Mouse (Mus musculus) cortical plate, adult 2 months (tissue): ENCODE results near the gene Slc35e3. TPM values are rescaled to one million over a fixed set of nuclear protein-coding genes. Genes with fewer than 3 reads are reported as not detected.
"Not testable (repeated sequence)": the region's sequence is repeated elsewhere in the genome, so short reads cannot be mapped to it uniquely, and the experiment has no call there.

Source experiments
- H3K27ac ChIP-seq: fragments of 200-500 bp; 2 replicates; pipeline ENCODE4 v1.5.1; 2012; ENCODE audit warnings: low read length, control low read depth, inconsistent platforms; ENCODE audit not compliant: insufficient read depth
- H3K4me1 ChIP-seq: fragments of 200-500 bp; 2 replicates; pipeline ENCODE4 v1.6.1; 2011; ENCODE audit warnings: low read length; ENCODE audit not compliant: control insufficient read depth, insufficient read depth
- H3K4me3 ChIP-seq: fragments of 200-500 bp; 2 replicates; pipeline ENCODE4 v1.5.1; 2011; ENCODE audit warnings: mild to moderate bottlenecking, low read length, control low read depth; ENCODE audit not compliant: insufficient read depth
- CTCF ChIP-seq: fragments of 200-500 bp; IDR thresholded peaks from 2 replicates; pipeline ENCODE4 v1.5.1; 2011; ENCODE audit warnings: mild to moderate bottlenecking, control low read depth, low read length; ENCODE audit not compliant: insufficient read depth; ENCODE audit errors: extremely low read depth
- POLR2A ChIP-seq: fragments of 200-500 bp; IDR thresholded peaks from 2 replicates; pipeline ENCODE4 v1.6.1; 2011; ENCODE audit warnings: mild to moderate bottlenecking, low read length, control low read depth; ENCODE audit not compliant: insufficient read depth; ENCODE audit errors: extremely low read depth
- polyA plus RNA-seq: library from polyadenylated mRNA; depleted of rRNA; stranded (reverse); fragments of >200 nt; gene quantifications from 2 replicates; pipeline ENCODE4 v1.2.3, GENCODE M21; 2012

The Slc35e3 gene
- polyA plus RNA-seq, 1 experiment = 20.0 TPM

GRCm38 (mm10) chr10:117741698-117742475, 4.3 kb downstream of the Slc35e3 start:
- no peak overlapping the region for H3K4me3 ChIP-seq

DNA sequence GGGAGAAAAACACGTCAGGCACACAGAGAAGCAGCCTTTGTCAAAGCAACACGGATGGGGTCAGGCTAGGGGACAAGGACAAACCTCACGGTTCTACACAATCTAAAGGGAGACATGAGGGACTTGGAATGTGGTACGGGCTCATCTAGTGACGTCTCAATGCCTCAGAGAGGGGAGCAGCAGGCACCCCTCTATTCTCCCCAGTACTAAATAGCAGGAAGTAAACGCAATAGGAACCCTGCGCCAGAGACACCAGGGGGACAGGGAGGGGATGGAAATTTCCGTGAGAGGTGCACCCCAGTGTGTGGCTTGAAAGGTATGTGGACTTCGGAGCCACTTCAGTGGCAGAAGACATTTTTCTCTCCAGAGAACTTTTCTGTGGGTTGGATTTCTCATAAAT, 5.2 kb downstream of the Slc35e3 start:
- TF ChIP-seq POLR2A (no peak), CTCF (no peak)
- Histone ChIP-seq H3K27ac (no peak overlapping the region), H3K4me3 (no peak overlapping the region), H3K4me1 (0 out of 2 replicates have a peak, but pooled peaks cover 1% of the 10 kb centered on the region)

More at GRCm38 (mm10) chr10:117741698-117742475, 4.3 kb downstream of the Slc35e3 start:
- Histone ChIP-seq H3K27ac (no peak overlapping the region), H3K4me1 (0 out of 2 replicates have a peak, but pooled peaks cover 1% of the 10 kb centered on the region)
- TF ChIP-seq POLR2A (no peak), CTCF (no peak)

- Histone ChIP-seq H3K4me3 (no peak overlapping the region), H3K27ac (no peak overlapping the region), H3K4me1 (0 out of 2 replicates have a peak, but pooled peaks cover 1% of the 10 kb centered on the region)
- TF ChIP-seq CTCF = no peak
- no peak for TF ChIP-seq POLR2A
Observed at GRCm38 (mm10) chr10:117740171-117740570, 6.0 kb downstream of the Slc35e3 start.

GRCm38 (mm10) chr10:117739648-117739948, 6.6 kb downstream of the Slc35e3 start:
- H3K4me1 ChIP-seq = 0 out of 2 replicates have a peak, but pooled peaks cover 1% of the 10 kb centered on the region
- no peak for TF ChIP-seq POLR2A
- no peak for TF ChIP-seq CTCF
- no peak overlapping the region for H3K27ac ChIP-seq
- H3K4me3 ChIP-seq = no peak overlapping the region

- Histone ChIP-seq H3K4me3 (no peak overlapping the region), H3K4me1 (0 out of 2 replicates have a peak, but pooled peaks cover 1% of the 10 kb centered on the region), H3K27ac (no peak overlapping the region)
- TF ChIP-seq POLR2A (no peak), CTCF (no peak)
Observed at GRCm38 (mm10) chr10:117738928-117739647, 7.1 kb downstream of the Slc35e3 start.

- TF ChIP-seq POLR2A = no peak
- TF ChIP-seq CTCF = no peak
- no peaks in the 10 kb centered on the region for H3K4me1 ChIP-seq
- H3K27ac ChIP-seq = no peak overlapping the region
- H3K4me3 ChIP-seq = no peak overlapping the region
Observed at GRCm38 (mm10) chr10:117738140-117738921, 7.8 kb downstream of the Slc35e3 start.

GRCm38 (mm10) chr10:117737498-117737897, 8.7 kb downstream of the Slc35e3 start:
- H3K4me3 ChIP-seq, H3K4me1 ChIP-seq, H3K27ac ChIP-seq: not testable (repeated sequence)

DNA sequence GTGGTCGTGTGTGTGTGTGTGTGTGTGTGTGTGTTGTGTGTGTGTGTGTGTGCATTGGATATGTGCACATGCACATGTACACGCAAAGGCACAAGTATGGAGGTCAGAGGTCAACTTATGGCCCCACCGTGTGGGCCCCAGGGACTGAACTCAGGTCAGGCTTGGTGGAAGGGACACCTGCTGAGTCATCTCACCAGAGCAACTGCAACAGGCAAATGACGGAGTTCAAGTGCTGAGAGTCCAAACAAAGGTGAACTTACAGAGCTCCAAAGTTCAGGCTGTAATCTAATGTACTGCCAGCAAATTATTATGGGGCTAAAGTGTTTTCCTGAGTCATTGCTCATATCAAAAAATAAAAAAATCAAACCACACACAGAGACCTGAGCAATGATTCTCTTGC, 9.1 kb downstream of the Slc35e3 start:
- H3K4me1 ChIP-seq = no peaks in the 10 kb centered on the region
- TF ChIP-seq POLR2A (no peak), CTCF (no peak)
- no peak overlapping the region for H3K27ac ChIP-seq
- no peak overlapping the region for H3K4me3 ChIP-seq

- H3K27ac ChIP-seq = no peak overlapping the region
- H3K4me1 ChIP-seq = no peaks in the 10 kb centered on the region
- no peak overlapping the region for H3K4me3 ChIP-seq
- TF ChIP-seq POLR2A (no peak), CTCF (no peak)
Observed at GRCm38 (mm10) chr10:117736573-117736972, 9.6 kb downstream of the Slc35e3 start.

DNA sequence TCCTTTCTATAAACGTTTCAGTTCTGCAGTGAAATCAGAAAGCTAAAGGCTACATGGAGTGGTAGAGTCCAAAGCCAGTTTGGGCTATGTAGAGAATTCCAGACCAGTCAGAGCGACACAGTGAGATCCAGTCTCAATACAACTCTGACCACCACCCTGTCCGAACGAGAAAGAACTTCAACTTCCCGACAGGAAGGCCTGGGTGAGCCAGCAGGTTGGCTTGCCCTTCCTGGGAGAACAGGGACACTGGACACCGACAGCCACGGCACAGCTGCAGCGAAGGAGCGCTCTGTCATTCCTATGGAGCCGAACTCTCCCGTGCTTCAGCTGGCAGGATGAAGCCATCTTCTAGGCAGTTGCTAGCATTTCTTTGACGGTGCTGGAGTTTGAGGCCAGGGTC, 10.8 kb downstream of the Slc35e3 start:
- H3K4me3 ChIP-seq, H3K4me1 ChIP-seq, H3K27ac ChIP-seq: not testable (repeated sequence)

DNA sequence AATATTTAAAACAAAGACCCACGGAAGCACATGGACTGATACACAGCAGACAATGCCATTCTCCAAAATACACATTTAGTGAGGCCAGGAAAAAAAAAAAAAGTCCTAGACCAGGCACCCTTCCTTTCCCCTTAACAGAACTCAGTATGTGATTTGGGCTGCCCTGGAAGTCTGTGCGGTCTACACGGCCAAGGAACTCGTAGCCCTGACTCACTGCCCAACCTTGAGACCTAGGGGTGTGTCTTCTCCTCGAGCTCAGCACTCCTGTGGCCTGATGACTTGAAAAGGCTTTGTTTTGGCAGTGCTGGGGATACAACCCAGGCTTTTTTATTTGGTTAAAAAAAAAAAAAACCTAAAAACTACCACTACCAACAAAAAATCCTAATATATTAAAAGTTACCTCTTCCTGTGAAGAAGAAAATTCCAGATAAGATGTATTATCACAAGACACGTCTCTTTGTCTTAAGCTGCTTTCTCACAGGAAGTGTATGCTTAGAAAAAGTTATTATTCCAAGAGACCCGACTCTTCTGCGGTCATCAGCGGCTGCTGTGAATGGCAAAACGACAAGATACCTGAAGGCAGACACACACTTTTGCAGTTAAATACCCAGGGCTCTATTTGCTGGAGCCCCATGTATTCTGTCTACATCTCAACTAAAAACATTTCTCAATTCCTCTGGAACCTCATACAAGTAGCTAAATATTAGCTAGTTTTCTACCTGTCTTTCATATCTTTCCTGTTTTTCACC, 11.9 kb downstream of the Slc35e3 start:
- not testable (repeated sequence) for H3K4me1 ChIP-seq, H3K4me3 ChIP-seq, H3K27ac ChIP-seq

- H3K27ac ChIP-seq, H3K4me3 ChIP-seq, H3K4me1 ChIP-seq: not testable (repeated sequence)
Observed at GRCm38 (mm10) chr10:117733626-117734025, 12.5 kb downstream of the Slc35e3 start.
